Mouse (Mus musculus): ENCODE data around the gene Men1. TPM values are rescaled to one million over a fixed set of nuclear protein-coding genes. Genes with fewer than 3 reads are reported as not detected.

The Men1 gene
- polyA plus RNA-seq, 1 experiment from 2014 or later, result 24.1 TPM

DNA sequence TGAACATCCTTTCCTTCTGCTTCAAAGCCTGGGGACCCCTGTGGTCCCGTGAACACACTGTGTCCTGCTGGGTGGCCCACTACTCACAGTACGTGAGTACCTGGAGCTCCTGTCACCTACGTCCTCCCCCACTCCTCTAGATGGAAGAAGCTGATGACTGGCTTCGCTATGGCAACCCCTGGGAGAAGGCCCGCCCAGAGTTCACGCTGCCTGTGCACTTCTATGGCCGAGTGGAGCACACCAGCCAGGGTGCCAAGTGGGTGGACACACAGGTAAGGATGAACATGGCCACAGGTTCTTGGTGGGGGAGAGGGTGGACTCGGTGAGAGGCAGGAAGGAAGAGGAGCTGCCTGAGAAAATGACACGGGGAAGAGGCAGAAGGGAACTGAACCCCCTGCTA lies 51.5 kb downstream of the Men1 start:
- Histone ChIP-seq H3K4me2 (ENCODE audit: low read length) (peak overlapping the region; percentile 83), H3K9ac (ENCODE audit: low read length) (peak overlapping the region; percentile 80), H3K27me3 (ENCODE audit: control insufficient read depth, insufficient read depth, low read length) (no peaks in the 10 kb centered on the region), H3K9me3 (ENCODE audit: control insufficient read depth, low read length) (no peaks in the 10 kb centered on the region), H3K27ac (replicated peaks in 1 of 2; ENCODE audit: control insufficient read depth in 1 of 2, insufficient read depth in 1 of 2, low read depth in 2 of 2, low read length in 2 of 2) (peak overlapping the region in 1 of 2 experiments; percentile 94; a peak in 1 of 4 replicates), H3K4me3 (ENCODE audit: control insufficient read depth in 1 of 2, insufficient read depth in 1 of 2, low read depth in 1 of 2, low read length in 2 of 2) (peak overlapping the region; percentile 48 to 49; a peak in 2 of 4 replicates), H3K4me1 (ENCODE audit: control insufficient read depth in 2 of 2, insufficient read depth in 2 of 2, low read length in 2 of 2) (peaks cover 30 to 52% of the 10 kb centered on the region in 2 experiments), H3K36me3 (ENCODE audit: control insufficient read depth, insufficient read depth, low read length) (peaks cover 51% of the 10 kb centered on the region)
- ATAC-seq (ENCODE audit: insufficient number of reproducible peaks, insufficient read depth, low FRiP score, low read depth), result no peak
- 62% methylated on average over 9 of the region's 9 CpGs for WGBS

- no peak overlapping the region for H3K4me3 ChIP-seq (ENCODE audit: control insufficient read depth in 1 of 2, insufficient read depth in 1 of 2, low read depth in 1 of 2, low read length in 2 of 2)
- H3K4me1 ChIP-seq (ENCODE audit: control insufficient read depth in 2 of 2, insufficient read depth in 2 of 2, low read length in 2 of 2), result peaks cover 26 to 44% of the 10 kb centered on the region in 2 experiments
- H3K27ac ChIP-seq (replicated peaks in 1 of 2; ENCODE audit: control insufficient read depth in 1 of 2, insufficient read depth in 1 of 2, low read depth in 2 of 2, low read length in 2 of 2), result no peak overlapping the region
- peaks cover 68% of the 10 kb centered on the region for H3K36me3 ChIP-seq (ENCODE audit: control insufficient read depth, insufficient read depth, low read length)
- WGBS, result 72% methylated on average over 13 of the region's 13 CpGs
- no peak for ATAC-seq (ENCODE audit: insufficient number of reproducible peaks, insufficient read depth, low FRiP score, low read depth)
- no peak overlapping the region for H3K9ac ChIP-seq (ENCODE audit: low read length)
- H3K27me3 ChIP-seq (ENCODE audit: control insufficient read depth, insufficient read depth, low read length), result no peaks in the 10 kb centered on the region
- H3K4me2 ChIP-seq (ENCODE audit: low read length), result no peak overlapping the region
- no peaks in the 10 kb centered on the region for H3K9me3 ChIP-seq (ENCODE audit: control insufficient read depth, low read length)
Observed at GRCm38 (mm10) chr19:6388006-6388405, 53.2 kb downstream of the Men1 start.

DNA sequence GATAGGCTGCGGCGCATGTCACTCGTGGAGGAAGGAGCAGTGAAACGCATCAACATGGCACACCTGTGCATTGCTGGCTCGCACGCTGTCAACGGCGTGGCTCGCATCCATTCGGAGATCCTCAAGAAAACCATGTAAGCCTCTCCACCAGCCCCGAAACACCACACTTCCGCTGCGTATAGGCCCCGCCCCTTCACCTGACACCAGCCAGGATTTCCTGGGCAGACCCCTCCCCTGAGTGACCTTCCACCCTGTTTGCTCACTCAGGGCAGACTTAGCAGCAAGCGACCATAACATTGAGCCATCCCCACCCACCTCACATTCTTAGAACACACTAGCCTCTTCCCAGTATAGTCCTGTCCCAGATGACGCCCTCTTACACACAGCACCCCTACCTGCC lies 55.0 kb downstream of the Men1 start:
- Histone ChIP-seq H3K4me1 (ENCODE audit: control insufficient read depth in 2 of 2, insufficient read depth in 2 of 2, low read length in 2 of 2) (peaks cover 11 to 27% of the 10 kb centered on the region in 2 experiments; a peak in 3 of 4 replicates), H3K36me3 (ENCODE audit: control insufficient read depth, insufficient read depth, low read length) (peaks cover 85% of the 10 kb centered on the region), H3K27me3 (ENCODE audit: control insufficient read depth, insufficient read depth, low read length) (no peaks in the 10 kb centered on the region), H3K4me3 (ENCODE audit: control insufficient read depth in 1 of 2, insufficient read depth in 1 of 2, low read depth in 1 of 2, low read length in 2 of 2) (no peak overlapping the region), H3K27ac (replicated peaks in 1 of 2; ENCODE audit: control insufficient read depth in 1 of 2, insufficient read depth in 1 of 2, low read depth in 2 of 2, low read length in 2 of 2) (no peak overlapping the region), H3K9me3 (ENCODE audit: control insufficient read depth, low read length) (no peaks in the 10 kb centered on the region), H3K9ac (ENCODE audit: low read length) (no peak overlapping the region; the same call in 1 of the 2 replicates), H3K4me2 (ENCODE audit: low read length) (peak overlapping the region; percentile 38)
- 35% methylated on average over 16 of the region's 16 CpGs for WGBS
- ATAC-seq (ENCODE audit: insufficient number of reproducible peaks, insufficient read depth, low FRiP score, low read depth), result no peak

- H3K9me3 ChIP-seq (ENCODE audit: control insufficient read depth, low read length), result no peaks in the 10 kb centered on the region
- WGBS, result 65% methylated on average over 6 of the region's 6 CpGs
- no peak overlapping the region for H3K27ac ChIP-seq (replicated peaks in 1 of 2; ENCODE audit: control insufficient read depth in 1 of 2, insufficient read depth in 1 of 2, low read depth in 2 of 2, low read length in 2 of 2)
- no peak overlapping the region for H3K4me2 ChIP-seq (ENCODE audit: low read length)
- H3K9ac ChIP-seq (ENCODE audit: low read length), result no peak overlapping the region
- no peaks in the 10 kb centered on the region for H3K27me3 ChIP-seq (ENCODE audit: control insufficient read depth, insufficient read depth, low read length)
- no peak for ATAC-seq (ENCODE audit: insufficient number of reproducible peaks, insufficient read depth, low FRiP score, low read depth)
- H3K4me1 ChIP-seq (ENCODE audit: control insufficient read depth in 2 of 2, insufficient read depth in 2 of 2, low read length in 2 of 2), result peaks cover 11 to 23% of the 10 kb centered on the region in 2 experiments; a peak in 3 of 4 replicates
- peaks cover 85% of the 10 kb centered on the region for H3K36me3 ChIP-seq (ENCODE audit: control insufficient read depth, insufficient read depth, low read length)
- no peak overlapping the region for H3K4me3 ChIP-seq (ENCODE audit: control insufficient read depth in 1 of 2, insufficient read depth in 1 of 2, low read depth in 1 of 2, low read length in 2 of 2)
Observed at GRCm38 (mm10) chr19:6390251-6390650, 55.5 kb downstream of the Men1 start.

Small RNA genes lying within 50 kb of the gene (microRNA-seq; reads per million reads assigned to microRNA genes)
- gene Mir6989, result 0.84 reads per million

Other genes starting within 250 kb of the Men1 start
- gene Cdca5, start 250.0 kb upstream of the Men1 start, polyA plus RNA-seq (2014; fragmentation: Nextera tagmentation; extraction: Ambion mirVana), result 24.0 and 24.5 TPM in 2 replicates
- 0.38 TPM in 1 of 2 replicates, not detected in the other for gene AC131692.1, start 240.6 kb upstream of the Men1 start, polyA plus RNA-seq (2014; fragmentation: Nextera tagmentation; extraction: Ambion mirVana)
- gene Naaladl1, start 229.2 kb upstream of the Men1 start, polyA plus RNA-seq (2014; fragmentation: Nextera tagmentation; extraction: Ambion mirVana), result 0.12 and 0.20 TPM in 2 replicates
- 36.0 and 36.3 TPM in 2 replicates for gene Sac3d1, start 216.3 kb upstream of the Men1 start, polyA plus RNA-seq (2014; fragmentation: Nextera tagmentation; extraction: Ambion mirVana)
- gene Snx15, start 206.7 kb upstream of the Men1 start, polyA plus RNA-seq (2014; fragmentation: Nextera tagmentation; extraction: Ambion mirVana), result 21.5 and 23.9 TPM in 2 replicates
- gene Batf2, start 194.0 kb upstream of the Men1 start, polyA plus RNA-seq (2014; fragmentation: Nextera tagmentation; extraction: Ambion mirVana), result 0.30 TPM in 1 of 2 replicates, not detected in the other
- gene Arl2, start 193.4 kb upstream of the Men1 start, polyA plus RNA-seq (2014; fragmentation: Nextera tagmentation; extraction: Ambion mirVana), result 61.3 and 70.7 TPM in 2 replicates
- not detected in 2 replicates for gene Majin, start 150.6 kb upstream of the Men1 start, polyA plus RNA-seq (2014; fragmentation: Nextera tagmentation; extraction: Ambion mirVana)
- 0.36 TPM in 1 of 2 replicates, not detected in the other for gene Gpha2, start 108.6 kb upstream of the Men1 start, polyA plus RNA-seq (2014; fragmentation: Nextera tagmentation; extraction: Ambion mirVana)
- 20.7 and 26.0 TPM in 2 replicates for gene Ppp2r5b, start 99.1 kb upstream of the Men1 start, polyA plus RNA-seq (2014; fragmentation: Nextera tagmentation; extraction: Ambion mirVana)
- gene Atg2a, start 93.3 kb upstream of the Men1 start, polyA plus RNA-seq (2014; fragmentation: Nextera tagmentation; extraction: Ambion mirVana), result 7.1 and 7.8 TPM in 2 replicates
- gene Ehd1, start 58.3 kb upstream of the Men1 start, polyA plus RNA-seq (2014; fragmentation: Nextera tagmentation; extraction: Ambion mirVana), result 51.7 and 60.0 TPM in 2 replicates
- 0.43 and 0.78 TPM in 2 replicates for gene Cdc42bpg, start 28.5 kb upstream of the Men1 start, polyA plus RNA-seq (2014; fragmentation: Nextera tagmentation; extraction: Ambion mirVana)
- gene Map4k2, start 6.2 kb downstream of the Men1 start, polyA plus RNA-seq (2014; fragmentation: Nextera tagmentation; extraction: Ambion mirVana), result 9.0 and 13.0 TPM in 2 replicates
- 86.9 and 93.1 TPM in 2 replicates for gene Sf1, start 28.7 kb downstream of the Men1 start, polyA plus RNA-seq (2014; fragmentation: Nextera tagmentation; extraction: Ambion mirVana)
- gene Pygm, start 49.4 kb downstream of the Men1 start, polyA plus RNA-seq (2014; fragmentation: Nextera tagmentation; extraction: Ambion mirVana), result 225 and 226 TPM in 2 replicates
- gene Rasgrp2, start 64.4 kb downstream of the Men1 start, polyA plus RNA-seq (2014; fragmentation: Nextera tagmentation; extraction: Ambion mirVana), result 44.8 and 48.9 TPM in 2 replicates
- gene Nrxn2, start 83.8 kb downstream of the Men1 start, polyA plus RNA-seq (2014; fragmentation: Nextera tagmentation; extraction: Ambion mirVana), result 0.12 and 0.66 TPM in 2 replicates
- not detected in 2 replicates for gene Slc22a12, start 208.1 kb downstream of the Men1 start, polyA plus RNA-seq (2014; fragmentation: Nextera tagmentation; extraction: Ambion mirVana)

All from heart, embryonic 14.5 days (tissue).